In genomic region chr12:114012860-114013259, GRCm38 (mm10) we compare ENCODE assay signal across 8 mouse cellular contexts.
DNase-seq lines count a peak whose midpoint lies in the region; ATAC-seq and TF ChIP-seq lines count a peak whose summit lies in the region.
"Not testable (repeated sequence)": the region's sequence is repeated elsewhere in the genome, so short reads cannot be mapped to it uniquely, and the experiment has no call there.

No protein-coding gene starts in this region.

- H3K27me3 ChIP-seq in embryonic facial prominence, embryonic 10.5 days (replicated peaks; ENCODE audit: low read depth, poor library complexity, severe bottlenecking); hindbrain, embryonic 11.5 days (ENCODE audit: control insufficient read depth, insufficient read depth, low read length): not testable (repeated sequence)

- not testable (repeated sequence) for H3K27ac ChIP-seq in bone marrow, adult 2 months (ENCODE audit: control insufficient read depth, insufficient read depth, low read depth, low read length, poor library complexity); embryonic facial prominence, embryonic 10.5 days (replicated peaks); hindbrain, embryonic 11.5 days (ENCODE audit: low read depth, low read length)

- not testable (repeated sequence) for H3K36me3 ChIP-seq in embryonic facial prominence, embryonic 10.5 days (replicated peaks); hindbrain, embryonic 11.5 days (ENCODE audit: control insufficient read depth, insufficient read depth, low read length)

- not testable (repeated sequence) for ATAC-seq in hindbrain, embryonic 11.5 days (ENCODE audit: low FRiP score)

- TF ChIP-seq CTCF in bone marrow, adult 2 months (IDR thresholded peaks at IDR 0.05; ENCODE audit: control insufficient read depth, insufficient read depth, low read length), result peak; percentile 48

- not testable (repeated sequence) for H3K4me1 ChIP-seq in bone marrow, adult 2 months (ENCODE audit: control insufficient read depth, insufficient read depth, low read length); embryonic facial prominence, embryonic 10.5 days; hindbrain, embryonic 11.5 days (replicated peaks; ENCODE audit: control insufficient read depth, insufficient read depth, low read length)

- H3K9ac ChIP-seq in hindbrain, embryonic 11.5 days (ENCODE audit: low read depth, low read length), result not testable (repeated sequence)

- 14% methylated on average over 4 of the region's 4 CpGs for WGBS in bone marrow, adult 2 months
- WGBS in embryonic facial prominence, embryonic 10.5 days, result 22% methylated on average over 4 of the region's 4 CpGs
- WGBS in hindbrain, embryonic 11.5 days, result 21% methylated on average over 4 of the region's 4 CpGs

- H3K4me2 ChIP-seq in hindbrain, embryonic 11.5 days (replicated peaks; ENCODE audit: low read depth, low read length), result not testable (repeated sequence)

- H3K4me3 ChIP-seq in bone marrow, adult 2 months (replicated peaks; ENCODE audit: control insufficient read depth, low read depth, low read length); embryonic facial prominence, embryonic 10.5 days; hindbrain, embryonic 11.5 days (ENCODE audit: low read depth, low read length): not testable (repeated sequence)

- TF ChIP-seq POLR2A in bone marrow, adult 2 months (IDR thresholded peaks at IDR 0.05; ENCODE audit: borderline replicate concordance, control insufficient read depth, low read depth, low read length), result not testable (repeated sequence)

- DNase-seq in Muller cell, postnatal 12 days (ENCODE audit: inconsistent ontology term), result peak; percentile 1
- peak; percentile 15 for DNase-seq in embryonic facial prominence, embryonic 10.5 days (ENCODE audit: low spot score)
- peak; percentile 30 for DNase-seq in hindbrain, embryonic 11.5 days (ENCODE audit: low spot score)
- DNase-seq in layer of hippocampus, postnatal 10 days (ENCODE audit: low spot score in 2 of 2), result peak; percentile 16 to 63
- DNase-seq in lung, postnatal 36 days, result peak; percentile 64
- peak; percentile 57 for DNase-seq in right cerebral cortex, postnatal 4 days
- peak; percentile 94 for DNase-seq in thymus, postnatal 4 days

- not testable (repeated sequence) for H3K9me3 ChIP-seq in embryonic facial prominence, embryonic 10.5 days; hindbrain, embryonic 11.5 days (ENCODE audit: control insufficient read depth, low read length)

Comparison
In these comparisons a context has a peak if more than half of its experiments do, and no peak if none do; other contexts are left out.
1. DNase-seq: peak in every context shown above with its lines; median percentile 94 in thymus, postnatal 4 days; 64 in lung, postnatal 36 days; 57 in right cerebral cortex, postnatal 4 days; 40 in layer of hippocampus, postnatal 10 days; 30 in hindbrain, embryonic 11.5 days; 15 in embryonic facial prominence, embryonic 10.5 days; 1 in Muller cell, postnatal 12 days.